Mouse (Mus musculus) limb, embryonic 13.5 days (tissue): ENCODE data around the gene Alx3. TPM values are rescaled to one million over a fixed set of nuclear protein-coding genes. Genes with fewer than 3 reads are reported as not detected.
A peak's percentile ranks its signal among the peaks of the same experiment; 100 is the strongest.
"Not testable (repeated sequence)": the region's sequence is repeated elsewhere in the genome, so short reads cannot be mapped to it uniquely, and the experiment has no call there.

Experiments used
- ATAC-seq: fragments of 200-750 bp; cut with Nextera tagmentation; 2 replicates; pipeline ENCODE4 v1.8.0; 2017; ENCODE audit warnings: low read depth, moderate number of reproducible peaks, moderate TSS enrichment; ENCODE audit not compliant: low FRiP score
- H3K27ac ChIP-seq: fragments of 300-500 bp; sonication (generic); 2 replicates; pipeline ENCODE4 v1.5.1; 2015; ENCODE audit warnings: inconsistent platforms, mild to moderate bottlenecking, moderate library complexity
- H3K27me3 ChIP-seq: fragments of 300-500 bp; sonication (generic); 2 replicates; pipeline ENCODE4 v1.6.1; 2015; ENCODE audit warnings: mild to moderate bottlenecking, inconsistent platforms
- H3K36me3 ChIP-seq: fragments of 300-500 bp; sonication (generic); 2 replicates; pipeline ENCODE4 v1.6.1; 2015; ENCODE audit warnings: inconsistent platforms, mild to moderate bottlenecking, moderate library complexity
- H3K4me1 ChIP-seq: fragments of 300-500 bp; sonication (generic); 2 replicates; pipeline ENCODE4 v1.6.1; 2015; ENCODE audit warnings: inconsistent platforms
- H3K4me2 ChIP-seq: fragments of 300-500 bp; sonication (generic); replicated peaks from 2 replicates; pipeline ENCODE4 v1.6.1; 2015; ENCODE audit warnings: inconsistent platforms, mild to moderate bottlenecking, moderate library complexity
- H3K4me3 ChIP-seq: fragments of 300-500 bp; sonication (generic); 2 replicates; pipeline ENCODE4 v1.5.1; 2015; ENCODE audit warnings: moderate library complexity, mild to moderate bottlenecking, inconsistent platforms
- H3K9ac ChIP-seq: fragments of 300-500 bp; sonication (generic); 2 replicates; pipeline ENCODE4 v1.6.1; 2015; ENCODE audit warnings: mild to moderate bottlenecking, inconsistent platforms
- H3K9me3 ChIP-seq: fragments of 300-500 bp; sonication (generic); 2 replicates; pipeline ENCODE4 v1.6.1; 2016; ENCODE audit warnings: inconsistent platforms
- WGBS: fragments of 180-500 bp; shearing (Covaris S2); methylation state at CpG from one replicate; pipeline ENCODE4 v1.1.7; 2015; 5-methylcytosine and 5-hydroxymethylcytosine counted together
- polyA plus RNA-seq: library from polyadenylated mRNA; unstranded; fragments of >200 nt; fragmentation: Nextera tagmentation; extraction: Ambion mirVana; gene quantifications from 2 replicates; pipeline ENCODE4 v1.2.1, GENCODE M21; 2015

Gene Alx3
- polyA plus RNA-seq, 1 experiment from 2014 or later, result 13.7 TPM

GRCm38 (mm10) chr3:107630682-107631522, 36.1 kb downstream of the Alx3 start, which contains the start of gene Gm10961:
Gm10961 (plus strand) TSS chr3:107631322.
- 1% methylated on average over 48 of the region's 48 CpGs for WGBS
- Histone ChIP-seq H3K36me3 (peaks cover 30% of the 10 kb centered on the region), H3K27ac (peak within 1 kb of the TSS; percentile 93), H3K9ac (peak within 1 kb of the TSS; percentile 98), H3K4me1 (peaks cover 11% of the 10 kb centered on the region), H3K4me3 (peak within 1 kb of the TSS; percentile 98), H3K9me3 (no peaks in the 10 kb centered on the region), H3K4me2 (peak within 1 kb of the TSS; percentile 84), H3K27me3 (no peaks in the 10 kb centered on the region)
- ATAC-seq, result peak; percentile 79

DNA sequence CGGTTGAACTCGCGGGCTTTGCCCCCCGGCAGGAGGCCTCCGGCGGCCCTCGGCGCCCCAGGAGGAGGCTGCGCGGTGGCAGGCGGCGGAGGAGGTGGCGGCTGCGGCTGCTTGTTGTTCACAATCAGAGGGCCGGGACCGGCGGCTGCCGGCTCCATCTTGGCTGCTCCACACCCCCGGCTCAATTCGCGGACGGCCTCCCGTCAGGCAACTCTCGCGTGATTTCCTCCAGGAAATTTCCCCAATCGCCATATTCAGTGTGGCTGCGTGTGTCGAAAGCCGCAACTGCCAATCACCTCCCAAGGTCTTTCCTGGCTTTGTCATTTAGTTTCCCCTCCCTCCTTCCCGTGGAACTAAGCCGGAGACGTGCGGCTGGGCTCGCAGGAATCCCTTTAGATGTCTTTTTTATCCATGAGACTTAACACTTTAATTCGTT, 36.7 kb downstream of the Alx3 start, which contains the start of gene Strip1:
TSS of gene Strip1 (minus strand) at position 172 of the 436 bp plus-strand sequence.
- WGBS, result under 1% methylated on average over 35 of the region's 35 CpGs
- Histone ChIP-seq H3K4me3 (peak within 1 kb of the TSS; percentile 98), H3K9ac (peak within 1 kb of the TSS; percentile 98), H3K27ac (peak within 1 kb of the TSS; percentile 93), H3K9me3 (no peaks in the 10 kb centered on the region), H3K4me2 (peak within 1 kb of the TSS; percentile 84), H3K27me3 (no peaks in the 10 kb centered on the region), H3K4me1 (peaks cover 11% of the 10 kb centered on the region), H3K36me3 (peaks cover 24% of the 10 kb centered on the region)
- ATAC-seq, result peak; percentile 95

- H3K9ac ChIP-seq, result no peak overlapping the region
- no peaks in the 10 kb centered on the region for H3K27me3 ChIP-seq
- peaks cover 11% of the 10 kb centered on the region for H3K36me3 ChIP-seq
- H3K9me3 ChIP-seq, result no peaks in the 10 kb centered on the region
- peaks cover 11% of the 10 kb centered on the region for H3K4me1 ChIP-seq
- no peak overlapping the region for H3K4me3 ChIP-seq
- no peak overlapping the region for H3K27ac ChIP-seq
- no peak overlapping the region for H3K4me2 ChIP-seq
- 79% methylated on average over 4 of the region's 4 CpGs for WGBS
- ATAC-seq, result no peak
Observed at GRCm38 (mm10) chr3:107632786-107633185, 38.0 kb downstream of the Alx3 start.

DNA sequence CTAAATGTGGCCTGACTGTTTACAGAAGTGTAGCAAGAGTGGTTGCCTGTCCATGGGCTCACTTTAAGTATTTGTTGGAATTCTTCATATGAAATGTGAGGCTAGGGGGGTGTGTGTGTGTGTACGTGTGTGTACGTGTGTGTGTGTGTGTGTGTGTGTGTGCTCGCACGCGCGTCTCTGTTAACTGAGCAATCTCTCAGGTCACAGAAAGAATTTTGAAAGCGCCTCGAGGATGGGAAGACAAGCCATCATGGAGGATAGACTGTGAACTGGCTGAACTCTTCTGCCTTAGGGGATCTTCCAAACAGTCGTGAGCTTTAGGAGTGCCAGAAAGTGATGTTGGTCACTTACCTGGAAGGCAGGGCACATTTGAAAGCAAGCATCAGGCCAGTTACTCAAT, 39.1 kb downstream of the Alx3 start:
- no peak overlapping the region for H3K27ac ChIP-seq
- H3K4me2 ChIP-seq, result no peak overlapping the region
- ATAC-seq, result no peak
- no peaks in the 10 kb centered on the region for H3K9me3 ChIP-seq
- 89% methylated on average over 9 of the region's 9 CpGs for WGBS
- H3K4me3 ChIP-seq, result no peak overlapping the region
- H3K36me3 ChIP-seq, result peaks cover under 1% of the 10 kb centered on the region; the same call in 1 of the 2 replicates
- no peak overlapping the region for H3K9ac ChIP-seq
- H3K4me1 ChIP-seq, result peaks cover 11% of the 10 kb centered on the region
- H3K27me3 ChIP-seq, result no peaks in the 10 kb centered on the region

DNA sequence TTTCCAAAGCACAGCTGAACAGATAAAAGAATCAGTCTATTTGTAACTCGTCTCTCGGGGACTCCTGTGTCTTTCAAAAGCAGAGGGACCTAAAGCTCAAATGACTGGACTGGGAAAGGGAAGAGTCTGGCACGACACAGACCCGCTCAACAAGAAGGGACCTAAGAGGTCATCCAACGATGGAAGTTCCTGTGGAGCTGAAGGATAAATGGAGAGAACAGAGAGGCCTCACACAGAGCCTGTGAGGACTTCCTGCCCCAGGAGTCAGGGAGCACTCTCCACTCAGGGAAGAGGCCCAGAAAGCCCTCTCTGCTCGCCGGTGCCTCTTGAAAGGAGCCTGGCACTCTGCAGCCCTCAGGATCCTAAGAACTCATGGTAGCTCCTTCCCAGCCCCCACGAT, 41.0 kb downstream of the Alx3 start:
- Histone ChIP-seq H3K4me1 (no peaks in the 10 kb centered on the region), H3K27me3 (no peaks in the 10 kb centered on the region), H3K36me3 (no peaks in the 10 kb centered on the region), H3K4me2 (no peak overlapping the region), H3K9ac (no peak overlapping the region), H3K9me3 (no peaks in the 10 kb centered on the region), H3K27ac (no peak overlapping the region), H3K4me3 (no peak overlapping the region)
- ATAC-seq, result no peak
- 63% methylated on average over 8 of the region's 8 CpGs for WGBS

- H3K9me3 ChIP-seq, result no peaks in the 10 kb centered on the region
- no peaks in the 10 kb centered on the region for H3K27me3 ChIP-seq
- no peak overlapping the region for H3K4me3 ChIP-seq
- H3K27ac ChIP-seq, result no peak overlapping the region
- H3K36me3 ChIP-seq, result no peaks in the 10 kb centered on the region
- H3K9ac ChIP-seq, result no peak overlapping the region
- 65% methylated on average over 3 of the region's 3 CpGs for WGBS
- H3K4me2 ChIP-seq, result no peak overlapping the region
- H3K4me1 ChIP-seq, result no peaks in the 10 kb centered on the region
- ATAC-seq, result no peak
Observed at GRCm38 (mm10) chr3:107636236-107636635, 41.4 kb downstream of the Alx3 start.

DNA sequence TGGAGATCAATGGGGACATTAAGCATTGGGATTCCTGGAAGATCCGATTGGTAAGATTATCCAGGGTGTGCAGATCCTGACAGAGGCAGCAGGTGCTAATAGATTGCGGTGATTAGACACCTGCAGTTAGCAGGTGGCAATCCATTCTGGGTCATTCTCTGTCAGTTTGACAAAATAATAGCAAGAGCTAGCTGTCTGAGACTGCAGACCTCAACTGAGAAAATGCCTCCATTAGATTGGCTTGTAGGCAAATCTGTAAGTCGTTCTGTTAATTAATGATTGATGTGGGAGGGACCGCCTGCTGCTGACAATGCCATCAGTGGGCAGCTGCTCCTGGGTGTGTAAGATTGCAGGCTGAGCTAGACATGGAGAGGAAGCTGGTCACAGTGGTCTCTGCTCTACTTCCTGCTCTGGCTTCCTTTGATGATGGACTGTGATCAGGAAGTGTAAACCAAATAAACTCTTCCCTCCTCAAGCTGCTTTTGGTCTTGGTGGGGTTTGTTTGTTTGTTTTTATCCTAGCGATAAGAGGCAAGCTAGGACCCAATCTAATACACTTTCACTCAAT, 42.9 kb downstream of the Alx3 start:
- ATAC-seq, result no peak
- Histone ChIP-seq H3K9ac (no peak overlapping the region), H3K36me3 (no peaks in the 10 kb centered on the region), H3K27me3 (no peaks in the 10 kb centered on the region), H3K9me3 (no peaks in the 10 kb centered on the region), H3K4me3 (no peak overlapping the region), H3K4me1 (no peaks in the 10 kb centered on the region), H3K4me2 (no peak overlapping the region), H3K27ac (no peak overlapping the region)
- WGBS, result 62% methylated on average over 5 of the region's 5 CpGs

- Histone ChIP-seq H3K9me3 (no peaks in the 10 kb centered on the region), H3K4me1 (no peaks in the 10 kb centered on the region), H3K9ac (no peak overlapping the region), H3K36me3 (no peaks in the 10 kb centered on the region), H3K27me3 (no peaks in the 10 kb centered on the region), H3K27ac (no peak overlapping the region), H3K4me2 (no peak overlapping the region), H3K4me3 (no peak overlapping the region)
- WGBS, result 76% methylated on average over 3 of the region's 3 CpGs
- ATAC-seq, result no peak
Observed at GRCm38 (mm10) chr3:107646947-107647346, 52.1 kb downstream of the Alx3 start.

- ATAC-seq, H3K9me3 ChIP-seq, H3K4me3 ChIP-seq, H3K9ac ChIP-seq, H3K4me2 ChIP-seq, H3K36me3 ChIP-seq, H3K27me3 ChIP-seq, H3K27ac ChIP-seq, H3K4me1 ChIP-seq: not testable (repeated sequence)
- 74% methylated on average over 5 of the region's 5 CpGs for WGBS
Observed at GRCm38 (mm10) chr3:107650276-107650675, 55.4 kb downstream of the Alx3 start.

DNA sequence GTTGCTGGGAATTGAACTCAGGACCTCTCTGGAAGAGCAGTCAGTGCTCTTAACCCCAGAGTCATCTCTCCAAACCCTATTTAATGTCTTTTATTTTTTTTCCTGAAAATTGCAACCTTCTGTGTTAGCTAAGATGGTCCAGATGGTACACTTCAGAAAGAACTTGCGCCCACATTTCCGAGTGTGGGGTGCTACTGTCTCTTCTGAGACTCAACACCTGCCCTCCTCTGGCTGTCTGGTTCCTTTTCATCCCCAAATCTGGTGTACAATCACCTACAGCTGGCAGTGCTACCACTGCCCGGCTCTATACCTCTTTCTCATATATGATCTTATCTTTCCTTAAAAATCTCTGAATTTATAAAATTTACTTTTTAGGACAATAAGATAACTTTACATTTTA, 58.1 kb downstream of the Alx3 start:
- Histone ChIP-seq H3K4me3 (no peak overlapping the region), H3K9ac (no peak overlapping the region), H3K4me1 (no peaks in the 10 kb centered on the region), H3K4me2 (no peak overlapping the region), H3K27me3 (no peaks in the 10 kb centered on the region), H3K27ac (no peak overlapping the region), H3K9me3 (no peaks in the 10 kb centered on the region; the same call in 1 of the 2 replicates), H3K36me3 (no peaks in the 10 kb centered on the region; the same call in 1 of the 2 replicates)
- no peak for ATAC-seq
- 90% methylated on average over 3 of the region's 3 CpGs for WGBS

GRCm38 (mm10) chr3:107654861-107655260, 60.0 kb downstream of the Alx3 start:
- Histone ChIP-seq H3K9ac (no peak overlapping the region), H3K36me3 (peaks cover 9% of the 10 kb centered on the region), H3K4me2 (no peak overlapping the region), H3K9me3 (no peaks in the 10 kb centered on the region; the same call in 1 of the 2 replicates), H3K4me3 (no peak overlapping the region), H3K4me1 (no peaks in the 10 kb centered on the region), H3K27ac (no peak overlapping the region), H3K27me3 (no peaks in the 10 kb centered on the region)
- 83% methylated on average over 3 of the region's 3 CpGs for WGBS
- ATAC-seq, result no peak
